Mouse (Mus musculus) heart, postnatal 0 days (tissue): Measurements from ENCODE around the gene BC049352. TPM values are rescaled to one million over a fixed set of nuclear protein-coding genes. Genes with fewer than 3 reads are reported as not detected.

Experiments
- ATAC-seq: fragments of 200-750 bp; cut with Nextera tagmentation; 2 replicates; pipeline ENCODE4 v1.8.0; 2017; ENCODE audit warnings: low read depth, moderate number of reproducible peaks, moderate library complexity; ENCODE audit not compliant: insufficient read depth
- DNase-seq: peaks from one replicate; pipeline ENCODE4 v3.0.0-alpha.2; 2016; ENCODE audit warnings: low spot score
- H3K27ac ChIP-seq: fragments of 300-500 bp; sonication (generic); 2 replicates; pipeline ENCODE4 v1.5.1; 2014; ENCODE audit warnings: low read depth, mild to moderate bottlenecking
- H3K27me3 ChIP-seq: fragments of 300-500 bp; sonication (generic); 2 replicates; pipeline ENCODE4 v1.6.1; 2014; ENCODE audit warnings: low read length, mixed read lengths; ENCODE audit not compliant: control insufficient read depth, insufficient read depth
- H3K36me3 ChIP-seq: fragments of 300-500 bp; sonication (generic); replicated peaks from 2 replicates; pipeline ENCODE4 v1.6.1; 2014; ENCODE audit warnings: low read length, mixed read lengths; ENCODE audit not compliant: control insufficient read depth, insufficient read depth
- H3K4me1 ChIP-seq: fragments of 300-500 bp; sonication (generic); 2 replicates; pipeline ENCODE4 v1.6.1; 2014; ENCODE audit warnings: antibody characterized with exemption; ENCODE audit not compliant: control insufficient read depth, insufficient read depth
- H3K4me2 ChIP-seq: fragments of 300-500 bp; sonication (generic); 2 replicates; pipeline ENCODE4 v1.6.1; 2014; ENCODE audit warnings: low read depth, mild to moderate bottlenecking, low read length, moderate library complexity
- H3K4me3 ChIP-seq: fragments of 300-500 bp; sonication (generic); 2 replicates; pipeline ENCODE4 v1.5.1; 2014; ENCODE audit warnings: low read depth, low read length
- H3K9ac ChIP-seq: fragments of 300-500 bp; sonication (generic); replicated peaks from 2 replicates; pipeline ENCODE4 v1.6.1; 2014; ENCODE audit warnings: low read depth, low read length, mixed read lengths
- H3K9me3 ChIP-seq: fragments of 300-500 bp; sonication (generic); replicated peaks from 2 replicates; pipeline ENCODE4 v1.6.1; 2016; ENCODE audit warnings: low read length; ENCODE audit not compliant: control insufficient read depth
- CTCF ChIP-seq: IDR thresholded peaks from 2 replicates; pipeline ENCODE4 v1.5.1; 2016; ENCODE audit warnings: antibody characterized with exemption, control low read depth, low read depth
- EP300 ChIP-seq: IDR thresholded peaks from 2 replicates; pipeline ENCODE4 v1.6.1; 2016; ENCODE audit warnings: antibody characterized with exemption, low read depth
- WGBS: fragments of 180-500 bp; shearing (Covaris S2); extraction: QIAGEN DNeasy Blood & Tissue Kit; methylation state at CpG from one replicate; pipeline ENCODE4 v1.1.7; 2014; 5-methylcytosine and 5-hydroxymethylcytosine counted together
- polyA plus RNA-seq: library from polyadenylated mRNA; unstranded; fragments of >200 nt; fragmentation: Nextera tagmentation; extraction: Ambion mirVana; gene quantifications from 2 replicates; pipeline ENCODE4 v1.2.1, GENCODE M21; 2015
- total RNA-seq: library from RNA; depleted of rRNA; stranded (reverse); fragments of >200 nt; gene quantifications from 2 replicates; pipeline ENCODE4 v1.2.3, GENCODE M21; 2014; ENCODE audit warnings: low replicate concordance

BC049352 gene
- total and polyA plus RNA-seq, 2 experiments from 2014 or later: not detected

DNA sequence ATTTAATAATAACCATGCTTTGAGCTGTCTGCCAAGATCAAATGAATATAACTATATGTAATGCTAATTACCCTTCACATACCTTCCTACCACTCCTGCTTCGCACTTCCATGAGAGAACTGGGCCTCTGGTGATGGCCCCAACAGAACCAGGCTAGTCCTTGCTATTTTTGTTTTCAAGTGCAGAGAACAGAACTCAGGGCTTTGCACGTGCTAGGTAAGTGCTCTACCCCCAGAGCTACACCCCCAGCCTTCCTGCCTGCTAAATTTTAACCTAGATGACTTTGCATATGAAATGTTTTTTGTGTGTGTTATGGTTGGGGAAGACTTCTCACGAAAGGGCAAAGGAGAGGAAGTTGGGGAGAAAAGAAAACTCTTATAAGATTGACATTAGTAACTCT is 714 bp downstream of the BC049352 start:
- Histone ChIP-seq H3K4me2 (no peak overlapping the region), H3K9me3 (no peaks in the 10 kb centered on the region), H3K4me3 (no peak overlapping the region), H3K36me3 (no peaks in the 10 kb centered on the region), H3K27ac (no peak overlapping the region), H3K9ac (no peak overlapping the region), H3K27me3 (no peaks in the 10 kb centered on the region), H3K4me1 (no peaks in the 10 kb centered on the region)
- ATAC-seq: no peak
- TF ChIP-seq CTCF (no peak), EP300 (no peak)
- no peak for DNase-seq
- WGBS: 44% methylated on average over 3 of the region's 3 CpGs

DNA sequence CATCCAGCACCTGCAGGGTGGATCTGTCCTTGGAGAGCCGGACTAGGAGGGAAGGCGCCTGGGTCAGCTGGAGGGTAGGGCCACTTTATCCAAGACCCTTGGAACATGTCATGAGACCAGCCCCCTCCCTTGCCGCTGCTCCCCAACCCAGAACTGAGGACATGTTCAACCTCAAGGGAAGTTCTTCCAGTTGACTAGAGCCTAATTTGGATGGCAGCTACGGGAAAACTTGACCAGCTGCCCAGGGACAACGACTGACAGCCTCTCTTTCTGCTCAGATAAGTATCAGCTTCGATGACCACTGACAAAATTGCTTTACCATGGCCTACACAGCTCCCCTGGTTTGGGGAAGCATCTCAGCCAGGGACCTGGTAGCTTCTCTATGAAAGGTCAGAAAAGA is 1.5 kb downstream of the BC049352 start:
- Histone ChIP-seq H3K4me1 (no peaks in the 10 kb centered on the region), H3K4me2 (no peak overlapping the region), H3K27ac (no peak overlapping the region), H3K36me3 (no peaks in the 10 kb centered on the region), H3K9ac (no peak overlapping the region), H3K27me3 (no peaks in the 10 kb centered on the region), H3K4me3 (no peak overlapping the region), H3K9me3 (no peaks in the 10 kb centered on the region)
- TF ChIP-seq EP300: no peak
- no peak for TF ChIP-seq CTCF
- no peak for DNase-seq
- 72% methylated on average over 6 of the region's 6 CpGs for WGBS
- ATAC-seq: no peak

DNA sequence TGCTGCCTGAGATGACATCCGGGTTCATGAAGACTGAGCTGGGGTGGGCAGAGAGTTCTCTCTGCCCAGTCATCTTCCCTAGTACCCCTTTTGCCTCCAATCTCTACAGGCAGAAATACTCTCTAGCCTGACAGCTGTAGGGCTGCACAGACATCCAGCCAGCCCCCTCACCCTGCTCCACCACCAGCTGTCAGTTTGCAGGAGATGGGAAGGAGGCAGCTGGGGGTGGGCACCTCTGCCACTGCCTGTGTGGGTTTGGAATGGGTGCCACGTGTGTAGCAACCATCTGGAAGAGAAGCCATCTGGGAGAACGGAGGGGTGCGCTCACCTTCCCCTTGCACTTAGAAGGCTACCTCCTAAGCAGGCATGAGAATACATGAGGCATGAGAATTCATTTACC is 3.4 kb downstream of the BC049352 start:
- no peak overlapping the region for H3K4me3 ChIP-seq
- WGBS: 69% methylated on average over 4 of the region's 4 CpGs
- no peak for ATAC-seq
- H3K9ac ChIP-seq: no peak overlapping the region
- no peaks in the 10 kb centered on the region for H3K36me3 ChIP-seq
- H3K27me3 ChIP-seq: no peaks in the 10 kb centered on the region
- no peak overlapping the region for H3K4me2 ChIP-seq
- H3K9me3 ChIP-seq: no peaks in the 10 kb centered on the region
- TF ChIP-seq EP300 (no peak), CTCF (no peak)
- H3K27ac ChIP-seq: no peak overlapping the region
- no peak for DNase-seq
- no peaks in the 10 kb centered on the region for H3K4me1 ChIP-seq

- Histone ChIP-seq H3K9ac (no peak overlapping the region), H3K36me3 (no peaks in the 10 kb centered on the region), H3K4me1 (no peaks in the 10 kb centered on the region), H3K4me2 (no peak overlapping the region), H3K9me3 (no peaks in the 10 kb centered on the region), H3K4me3 (no peak overlapping the region), H3K27ac (no peak overlapping the region; the same call in 1 of the 2 replicates), H3K27me3 (0 out of 2 replicates have a peak, but pooled peaks cover 4% of the 10 kb centered on the region)
- 77% methylated on average over 10 of the region's 10 CpGs for WGBS
- TF ChIP-seq CTCF (no peak), EP300 (no peak)
- ATAC-seq: no peak
- no peak for DNase-seq
Observed at GRCm38 (mm10) chr9:45188570-45189563, 7.1 kb downstream of the BC049352 start.

DNA sequence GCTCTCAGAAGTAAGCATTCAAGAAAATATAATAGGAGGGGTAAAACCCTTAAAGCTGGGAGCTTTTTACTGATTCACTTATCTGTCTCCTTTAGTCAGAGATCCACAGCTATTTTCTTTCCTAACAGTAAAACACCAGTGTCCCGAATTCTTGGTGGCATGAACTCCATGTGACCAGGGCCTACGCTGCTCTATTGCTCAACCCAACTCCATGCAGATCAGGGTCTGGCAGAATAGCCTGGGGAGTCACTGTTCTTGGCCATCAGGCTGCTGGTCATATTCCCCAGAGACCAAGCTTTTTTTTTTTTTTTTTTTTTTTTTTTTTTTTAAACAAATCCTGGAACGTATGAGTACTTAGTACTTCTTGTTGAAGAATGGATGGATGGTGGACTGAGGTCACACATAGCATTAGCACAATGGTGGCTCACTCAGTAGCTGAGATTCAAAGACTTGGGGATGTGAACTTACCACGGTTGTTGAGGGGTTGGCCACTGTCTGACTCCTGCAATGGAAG is 7.9 kb downstream of the BC049352 start:
- no peak overlapping the region for H3K9ac ChIP-seq
- no peak overlapping the region; the same call in 1 of the 2 replicates for H3K27ac ChIP-seq
- H3K27me3 ChIP-seq: 0 out of 2 replicates have a peak, but pooled peaks cover 6% of the 10 kb centered on the region
- no peak overlapping the region for H3K4me3 ChIP-seq
- no peaks in the 10 kb centered on the region for H3K9me3 ChIP-seq
- TF ChIP-seq CTCF: no peak
- no peak for TF ChIP-seq EP300
- DNase-seq (no peak), ATAC-seq (no peak)
- no peaks in the 10 kb centered on the region for H3K36me3 ChIP-seq
- 76% methylated on average over 4 of the region's 4 CpGs for WGBS
- no peaks in the 10 kb centered on the region for H3K4me1 ChIP-seq
- no peak overlapping the region for H3K4me2 ChIP-seq
